In genomic region chr11:33944067-33944785, GRCm38 (mm10) we compare ENCODE assay signal across 9 mouse cellular contexts. TPM values are rescaled to one million over a fixed set of nuclear protein-coding genes. Genes with fewer than 3 reads are reported as not detected.
A peak's percentile ranks its signal among the peaks of the same experiment; 100 is the strongest.
DNase-seq lines count a peak whose midpoint lies in the region; ATAC-seq and TF ChIP-seq lines count a peak whose summit lies in the region.
"Had no signal": no experiment of that assay in that cellular context is flagged by ENCODE, and none has a peak within 500 bp of the region (broad histone marks: within the 10 kb centered on the region; RNA-seq: fewer than 3 reads in every experiment).

No protein-coding gene starts in this region.

- no peaks in the 10 kb centered on the region for H3K4me1 ChIP-seq in hindbrain, embryonic 11.5 days (replicated peaks; ENCODE audit: control insufficient read depth, insufficient read depth, low read length)
- no peaks in the 10 kb centered on the region for H3K4me1 ChIP-seq in hindbrain, embryonic 16.5 days (ENCODE audit: control insufficient read depth, insufficient read depth, low read depth, low read length)
- H3K4me1 ChIP-seq in spleen, adult 2 months (ENCODE audit: control insufficient read depth, insufficient read depth, insufficient read length) = peaks cover 6% of the 10 kb centered on the region; the same call in 1 of the 2 replicates
- H3K4me1 ChIP-seq in embryonic facial prominence, embryonic 10.5 days = peaks cover 5% of the 10 kb centered on the region; the same call in 1 of the 2 replicates

- no peaks in the 10 kb centered on the region for H3K9me3 ChIP-seq in hindbrain, embryonic 11.5 days (ENCODE audit: control insufficient read depth, low read length)
- no peaks in the 10 kb centered on the region for H3K9me3 ChIP-seq in hindbrain, embryonic 16.5 days (ENCODE audit: control insufficient read depth, low read length)
- no peaks in the 10 kb centered on the region for H3K9me3 ChIP-seq in embryonic facial prominence, embryonic 10.5 days

- 68% methylated on average over 4 of the region's 4 CpGs for WGBS in hindbrain, embryonic 11.5 days
- 66% methylated on average over 4 of the region's 4 CpGs for WGBS in hindbrain, embryonic 16.5 days
- WGBS in spleen, adult 2 months = 71% methylated on average over 4 of the region's 4 CpGs
- 63% methylated on average over 4 of the region's 4 CpGs for WGBS in embryonic facial prominence, embryonic 10.5 days

- peak; percentile 39; the same call in 1 of the 2 replicates for TF ChIP-seq CTCF in spleen, adult 2 months (IDR thresholded peaks at IDR 0.05; ENCODE audit: extremely low read depth, insufficient read depth, insufficient read length, insufficient replicate concordance)

- peak; percentile 54 for DNase-seq in hindbrain, embryonic 11.5 days (ENCODE audit: low spot score)
- no peak for DNase-seq in spleen, adult 2 months (ENCODE audit: low read depth in 1 of 2, low spot score in 2 of 2)
- DNase-seq in spleen, postnatal 4 days (ENCODE audit: low spot score in 2 of 2) = no peak
- DNase-seq in embryonic facial prominence, embryonic 10.5 days (ENCODE audit: low spot score) = peak; percentile 47
- no peak for DNase-seq in ovary, postnatal 36 days (ENCODE audit: low spot score)
- no peak for DNase-seq in urinary bladder, adult 2 months (ENCODE audit: low spot score)
- DNase-seq: kidney, adult 8-10 months had no signal

- no peak overlapping the region for H3K9ac ChIP-seq in hindbrain, embryonic 11.5 days (ENCODE audit: low read depth, low read length)
- no peak overlapping the region for H3K9ac ChIP-seq in hindbrain, embryonic 16.5 days (ENCODE audit: low read depth, low read length)

- no peak overlapping the region for H3K4me2 ChIP-seq in hindbrain, embryonic 11.5 days (replicated peaks; ENCODE audit: low read depth, low read length)
- no peak overlapping the region for H3K4me2 ChIP-seq in hindbrain, embryonic 16.5 days (ENCODE audit: low read length)

- no peak for ATAC-seq in hindbrain, embryonic 11.5 days (ENCODE audit: low FRiP score)
- ATAC-seq in hindbrain, embryonic 16.5 days = no peak

- no peaks in the 10 kb centered on the region for H3K27me3 ChIP-seq in hindbrain, embryonic 11.5 days (ENCODE audit: control insufficient read depth, insufficient read depth, low read length)
- no peaks in the 10 kb centered on the region for H3K27me3 ChIP-seq in hindbrain, embryonic 16.5 days (replicated peaks; ENCODE audit: control insufficient read depth, insufficient read depth, low read length)
- H3K27me3 ChIP-seq in spleen, adult 2 months (ENCODE audit: control insufficient read depth, insufficient read depth, low read length) = no peaks in the 10 kb centered on the region
- H3K27me3 ChIP-seq in embryonic facial prominence, embryonic 10.5 days (replicated peaks; ENCODE audit: low read depth, poor library complexity, severe bottlenecking) = no peaks in the 10 kb centered on the region

- no peak overlapping the region for H3K4me3 ChIP-seq in hindbrain, embryonic 11.5 days (ENCODE audit: low read depth, low read length)
- H3K4me3 ChIP-seq in hindbrain, embryonic 16.5 days (ENCODE audit: low read length) = no peak overlapping the region
- no peak overlapping the region for H3K4me3 ChIP-seq in spleen, adult 2 months (ENCODE audit: extremely low read depth, insufficient read depth, insufficient read length)
- no peak overlapping the region for H3K4me3 ChIP-seq in embryonic facial prominence, embryonic 10.5 days
- H3K4me3 ChIP-seq: megakaryocyte, embryonic 14.5 days had no signal

- no peak overlapping the region for H3K27ac ChIP-seq in hindbrain, embryonic 11.5 days (ENCODE audit: low read depth, low read length)
- H3K27ac ChIP-seq in hindbrain, embryonic 16.5 days (ENCODE audit: low read depth, low read length) = no peak overlapping the region
- H3K27ac ChIP-seq in spleen, adult 2 months (ENCODE audit: insufficient read depth, low read length) = no peak overlapping the region
- no peak overlapping the region for H3K27ac ChIP-seq in embryonic facial prominence, embryonic 10.5 days (replicated peaks)

- H3K36me3 ChIP-seq in hindbrain, embryonic 11.5 days (ENCODE audit: control insufficient read depth, insufficient read depth, low read length) = no peaks in the 10 kb centered on the region
- H3K36me3 ChIP-seq in hindbrain, embryonic 16.5 days (ENCODE audit: control insufficient read depth, insufficient read depth, low read length) = no peaks in the 10 kb centered on the region
- H3K36me3 ChIP-seq in spleen, adult 2 months (ENCODE audit: control insufficient read depth, insufficient read depth, low read length) = no peaks in the 10 kb centered on the region
- H3K36me3 ChIP-seq in embryonic facial prominence, embryonic 10.5 days (replicated peaks) = no peaks in the 10 kb centered on the region

- no peak for TF ChIP-seq POLR2A in spleen, adult 2 months (IDR thresholded peaks at IDR 0.05; ENCODE audit: low read depth, low read length)

RNA-seq across cellular contexts. Expression of gene Kcnmb1, which starts 18.6 kb away (rescaled TPM):
- polyA plus RNA-seq in hindbrain, embryonic 11.5 days (2014; fragmentation: Nextera tagmentation; extraction: Ambion mirVana) = 0.20 and 0.22 TPM in 2 replicates
- 0.20 and 0.52 TPM in 2 replicates for polyA plus RNA-seq in hindbrain, embryonic 16.5 days (2015; fragmentation: Nextera tagmentation; extraction: Ambion mirVana)
- 0.27 and 0.48 TPM in 2 replicates for polyA plus RNA-seq in spleen, adult 2 months (2012; rRNA removed)
- 0.09 and 0.13 TPM in 2 replicates for polyA plus RNA-seq in embryonic facial prominence, embryonic 10.5 days (2016; fragmentation: Nextera tagmentation; extraction: Ambion mirVana)
- 35.2 and 43.3 TPM in 2 replicates for polyA plus RNA-seq in urinary bladder, adult 2 months (2012; rRNA removed)

RNA-seq across cellular contexts. Expression of gene Kcnip1, which starts 48.7 kb away (rescaled TPM):
- polyA plus RNA-seq in hindbrain, embryonic 11.5 days (2014; fragmentation: Nextera tagmentation; extraction: Ambion mirVana) = 14.4 and 15.5 TPM in 2 replicates
- 129 and 146 TPM in 2 replicates for polyA plus RNA-seq in hindbrain, embryonic 16.5 days (2015; fragmentation: Nextera tagmentation; extraction: Ambion mirVana)
- not detected in 2 replicates for polyA plus RNA-seq in spleen, adult 2 months (2012; rRNA removed)
- 1.5 and 2.0 TPM in 2 replicates for polyA plus RNA-seq in embryonic facial prominence, embryonic 10.5 days (2016; fragmentation: Nextera tagmentation; extraction: Ambion mirVana)
- polyA plus RNA-seq in urinary bladder, adult 2 months (2012; rRNA removed) = 0.76 and 1.2 TPM in 2 replicates

Comparison
In these comparisons a context has a peak if more than half of its experiments do, and no peak if none do; other contexts are left out.
1. DNase-seq: peak in hindbrain, embryonic 11.5 days (single experiment) and embryonic facial prominence, embryonic 10.5 days (single experiment); none in spleen, adult 2 months (0 of 2), spleen, postnatal 4 days (0 of 2), ovary, postnatal 36 days (single experiment) and urinary bladder, adult 2 months (single experiment).
2. RNA of gene Kcnmb1, which starts 18.6 kb away (polyA plus RNA-seq): 35.2 to 43.3 TPM in urinary bladder, adult 2 months; 0.27 to 0.48 TPM in spleen, adult 2 months, 0.20 to 0.22 TPM in hindbrain, embryonic 11.5 days, 0.20 to 0.52 TPM in hindbrain, embryonic 16.5 days and 0.09 to 0.13 TPM in embryonic facial prominence, embryonic 10.5 days; every median in the first group is over 10 times any median in the second.